Mouse (Mus musculus): ENCODE measurements around the gene Nkd1.

Nkd1 gene

GRCm38 (mm10) chr8:88572941-88573645 lies 51.9 kb downstream of the Nkd1 start:
- DNase-seq (ENCODE audit: extremely low spot score): no peak

- DNase-seq (ENCODE audit: extremely low spot score): no peak
Observed at GRCm38 (mm10) chr8:88574975-88575374, 53.8 kb downstream of the Nkd1 start.

DNA sequence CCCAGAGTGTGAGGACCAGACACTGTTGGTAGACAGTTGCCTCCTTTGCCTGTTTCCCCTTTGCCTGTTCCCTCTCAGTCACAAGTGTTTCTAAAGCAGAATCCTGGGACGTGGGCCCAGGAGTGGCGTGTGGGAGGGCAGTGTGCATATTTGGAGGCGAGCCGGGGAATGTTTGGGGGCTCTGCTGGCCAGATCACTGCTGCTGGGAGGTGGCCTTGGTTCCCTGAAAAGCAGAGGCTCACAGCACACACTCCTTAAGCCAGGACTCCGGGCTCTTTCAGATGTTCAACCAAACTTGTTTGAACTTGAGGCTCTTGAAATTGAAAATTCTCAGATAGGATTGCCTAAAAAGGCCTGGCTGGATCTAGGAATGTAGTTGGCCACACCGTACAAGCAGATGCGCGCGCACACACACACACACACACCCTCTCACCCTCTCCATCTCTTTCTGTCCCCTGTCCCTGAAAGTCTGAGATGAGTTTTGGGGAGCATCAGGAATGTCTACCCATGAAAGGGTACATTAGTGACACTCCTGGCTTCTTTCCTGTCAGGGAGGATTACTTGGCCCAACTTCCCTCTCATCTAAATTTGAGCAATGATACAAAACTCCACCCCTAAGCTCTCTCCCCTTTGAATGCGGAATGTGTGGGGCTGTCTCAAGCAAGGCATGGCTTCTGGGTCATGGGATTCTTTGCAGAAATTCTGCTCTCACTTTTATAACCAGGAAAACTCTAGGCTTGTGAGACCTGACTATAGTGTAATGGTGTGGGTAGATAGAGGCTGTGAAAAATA lies 55.4 kb downstream of the Nkd1 start:
- DNase-seq (ENCODE audit: extremely low spot score): no peak

- no peak for DNase-seq (ENCODE audit: extremely low spot score)
Observed at GRCm38 (mm10) chr8:88577666-88578065, 56.5 kb downstream of the Nkd1 start.

DNA sequence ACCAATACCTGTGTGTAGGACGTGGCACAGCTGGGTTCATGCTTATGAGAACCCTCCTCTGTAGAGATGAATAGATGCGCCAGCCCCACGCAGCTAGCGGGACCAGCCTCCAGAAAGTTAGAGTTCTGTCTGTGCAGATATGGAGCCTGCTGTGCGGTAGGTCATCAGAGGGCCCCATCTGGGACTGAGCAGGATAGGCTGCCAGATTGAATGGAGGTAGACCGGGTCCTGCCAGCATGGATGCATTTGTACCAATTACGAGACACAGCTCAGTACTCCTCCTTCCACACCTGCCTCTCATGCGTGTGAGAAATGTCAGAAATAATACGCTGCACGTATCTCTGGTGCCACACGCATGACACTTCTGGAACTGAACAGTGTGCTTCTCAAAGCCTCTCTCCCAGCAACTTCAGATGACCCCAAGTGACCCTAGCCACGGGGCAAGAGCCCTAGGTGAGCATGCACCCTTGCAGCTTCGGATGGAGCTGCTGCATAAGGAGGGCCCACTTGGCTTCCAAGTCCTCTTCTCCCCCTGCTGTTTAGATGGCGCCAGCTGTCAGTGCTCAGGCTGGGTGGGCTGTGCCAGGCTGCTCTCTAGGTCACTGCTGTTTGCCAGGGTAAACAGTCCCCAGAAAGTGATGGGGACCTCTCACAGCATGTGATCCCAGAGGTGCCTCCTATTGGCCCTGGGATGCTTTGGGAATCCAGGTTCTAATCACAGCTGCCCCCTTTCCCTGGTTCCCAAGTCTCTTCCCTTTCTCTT lies 57.4 kb downstream of the Nkd1 start:
- no peak for DNase-seq (ENCODE audit: extremely low spot score)

DNA sequence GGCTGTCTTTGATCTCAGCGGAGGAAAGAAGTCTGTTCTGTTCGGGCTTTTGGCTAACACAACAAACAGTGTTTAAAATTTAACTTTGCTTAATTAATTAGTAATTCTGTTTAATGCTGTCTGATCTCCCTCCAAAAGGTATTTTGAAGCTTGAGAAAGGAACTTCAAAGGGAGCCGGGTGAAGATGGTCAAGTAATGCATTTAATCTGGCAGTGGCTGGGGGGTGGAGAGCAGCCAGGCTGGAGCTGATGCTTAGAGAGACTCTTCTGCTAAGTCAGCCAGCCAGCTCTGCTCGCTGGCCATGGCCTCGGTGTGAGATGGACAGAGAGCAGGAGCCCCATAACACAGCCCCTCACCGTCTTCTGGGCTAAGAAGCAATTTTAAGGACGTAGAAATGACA lies 58.1 kb downstream of the Nkd1 start:
- no peak for DNase-seq (ENCODE audit: extremely low spot score)

GRCm38 (mm10) chr8:88579668-88580330 lies 58.6 kb downstream of the Nkd1 start:
- no peak for DNase-seq (ENCODE audit: extremely low spot score)

- DNase-seq (ENCODE audit: extremely low spot score): no peak
Observed at GRCm38 (mm10) chr8:88580785-88581184, 59.6 kb downstream of the Nkd1 start.

- no peak for DNase-seq (ENCODE audit: extremely low spot score)
Observed at GRCm38 (mm10) chr8:88583863-88584262, 62.7 kb downstream of the Nkd1 start.

DNA sequence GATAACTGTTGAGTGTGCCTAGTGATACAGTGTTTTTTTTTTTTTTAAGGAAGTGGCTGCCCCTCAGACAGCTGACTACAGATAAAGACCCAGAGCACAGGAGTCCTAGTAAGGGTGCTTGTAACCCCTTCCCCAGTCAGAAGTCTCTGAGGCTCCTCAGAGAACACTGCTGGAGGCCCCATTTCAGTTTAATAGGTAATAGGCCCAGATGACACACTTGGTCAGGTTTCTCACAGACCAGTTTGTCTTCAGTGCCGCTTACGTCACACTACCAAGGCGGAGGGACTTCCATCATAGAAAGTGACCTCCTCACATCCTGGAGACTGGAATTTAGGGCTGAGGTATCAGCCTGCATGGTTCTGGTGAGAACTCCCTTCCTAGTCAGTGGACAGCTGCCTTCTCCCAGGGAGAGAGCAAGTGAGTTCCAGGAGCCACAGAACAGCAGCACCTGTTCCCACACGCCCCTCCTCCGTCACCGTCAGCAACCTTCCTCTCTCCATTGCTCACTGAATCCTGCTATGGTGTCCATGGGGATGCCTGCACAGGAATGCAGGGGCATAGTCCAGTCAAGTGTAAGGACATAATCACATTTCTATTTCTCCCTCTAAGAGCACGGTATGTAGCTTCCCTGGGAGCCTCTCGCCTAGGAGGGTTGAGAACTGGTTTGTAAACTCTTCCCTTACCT lies 67.2 kb downstream of the Nkd1 start:
- no peak for DNase-seq (ENCODE audit: extremely low spot score)

DNA sequence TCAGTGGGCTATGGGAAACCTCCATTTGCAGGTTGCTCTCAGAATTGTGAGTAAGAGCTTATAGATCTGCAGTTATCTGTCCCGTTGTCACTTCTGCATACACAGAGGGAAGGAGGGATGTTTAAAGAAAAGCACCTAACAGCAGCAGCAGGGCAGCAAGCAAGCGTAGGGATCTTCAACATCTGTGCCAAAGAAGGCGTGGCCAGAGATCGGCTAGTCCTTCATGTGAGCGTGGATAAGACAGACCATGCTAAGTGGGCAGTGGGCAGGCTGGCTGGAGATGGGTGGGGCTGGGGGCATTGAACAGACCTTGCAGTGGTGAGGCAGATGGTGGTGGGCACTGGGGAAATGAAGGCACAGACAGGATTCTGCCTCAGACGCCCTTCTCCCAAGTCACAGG lies 69.1 kb downstream of the Nkd1 start:
- no peak for DNase-seq (ENCODE audit: extremely low spot score)

DNA sequence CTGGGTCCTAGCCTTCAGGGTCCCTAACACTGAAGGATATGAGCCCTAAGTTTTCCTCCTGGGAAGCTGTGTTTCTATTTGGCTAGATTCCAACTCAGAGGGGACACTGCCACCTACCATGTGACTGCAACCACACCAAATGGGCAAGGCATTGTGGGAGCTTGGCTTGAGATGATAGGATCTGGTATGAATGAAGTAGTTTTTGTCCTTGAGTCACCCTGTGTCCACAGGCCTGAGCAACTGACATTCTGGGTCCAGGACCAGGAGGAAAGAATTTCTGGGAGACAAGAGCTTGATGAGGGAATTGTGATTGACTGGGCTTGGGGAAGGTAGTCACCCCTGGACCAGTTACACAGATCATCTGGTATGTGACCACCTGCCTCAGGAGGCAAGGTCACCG lies 72.8 kb downstream of the Nkd1 start:
- DNase-seq (ENCODE audit: extremely low spot score): no peak

- DNase-seq (ENCODE audit: extremely low spot score): no peak
Observed at GRCm38 (mm10) chr8:88596042-88596441, 74.9 kb downstream of the Nkd1 start.

DNA sequence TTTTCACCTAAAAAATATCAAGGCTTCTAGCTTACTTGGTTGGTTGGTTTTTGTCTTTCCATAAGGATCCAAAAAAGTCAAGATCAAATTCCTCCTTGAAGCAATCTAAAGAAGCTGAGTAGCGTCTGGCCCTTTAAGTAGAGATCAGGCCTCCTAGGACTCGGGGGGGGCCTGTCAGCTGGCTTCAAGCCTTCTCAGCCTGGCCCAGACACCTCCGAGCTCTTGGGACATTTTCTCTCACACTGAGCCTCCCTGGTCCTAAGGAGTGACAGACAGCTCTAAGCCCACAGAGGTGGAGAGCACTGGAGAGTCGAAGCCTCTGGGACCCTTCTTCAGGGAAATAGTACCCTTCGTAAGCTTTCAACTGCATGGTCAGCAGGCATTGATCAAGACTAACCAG lies 77.4 kb downstream of the Nkd1 start:
- no peak for DNase-seq (ENCODE audit: extremely low spot score)

DNA sequence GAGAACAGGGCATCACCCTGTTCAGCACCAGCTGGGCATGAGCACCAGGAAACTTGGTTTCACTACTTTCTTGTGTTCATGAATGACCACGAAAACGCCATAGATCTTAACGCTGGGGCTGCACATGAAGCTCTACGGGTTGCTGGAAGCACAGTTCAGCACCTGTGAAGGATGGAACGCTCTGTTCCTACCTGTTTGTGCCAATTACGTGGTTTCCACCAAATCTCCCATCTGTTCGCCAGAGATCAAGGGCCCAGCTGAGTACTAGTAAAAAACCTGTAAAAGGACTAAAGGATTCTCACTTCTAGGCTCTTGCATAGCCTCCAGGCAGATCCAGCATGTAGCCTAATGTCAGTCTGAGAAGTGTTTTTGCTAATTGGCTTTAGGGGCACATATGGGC lies 78.3 kb downstream of the Nkd1 start:
- DNase-seq (ENCODE audit: extremely low spot score): no peak

- DNase-seq (ENCODE audit: extremely low spot score): no peak
Observed at GRCm38 (mm10) chr8:88603446-88603989, 82.4 kb downstream of the Nkd1 start.

DNA sequence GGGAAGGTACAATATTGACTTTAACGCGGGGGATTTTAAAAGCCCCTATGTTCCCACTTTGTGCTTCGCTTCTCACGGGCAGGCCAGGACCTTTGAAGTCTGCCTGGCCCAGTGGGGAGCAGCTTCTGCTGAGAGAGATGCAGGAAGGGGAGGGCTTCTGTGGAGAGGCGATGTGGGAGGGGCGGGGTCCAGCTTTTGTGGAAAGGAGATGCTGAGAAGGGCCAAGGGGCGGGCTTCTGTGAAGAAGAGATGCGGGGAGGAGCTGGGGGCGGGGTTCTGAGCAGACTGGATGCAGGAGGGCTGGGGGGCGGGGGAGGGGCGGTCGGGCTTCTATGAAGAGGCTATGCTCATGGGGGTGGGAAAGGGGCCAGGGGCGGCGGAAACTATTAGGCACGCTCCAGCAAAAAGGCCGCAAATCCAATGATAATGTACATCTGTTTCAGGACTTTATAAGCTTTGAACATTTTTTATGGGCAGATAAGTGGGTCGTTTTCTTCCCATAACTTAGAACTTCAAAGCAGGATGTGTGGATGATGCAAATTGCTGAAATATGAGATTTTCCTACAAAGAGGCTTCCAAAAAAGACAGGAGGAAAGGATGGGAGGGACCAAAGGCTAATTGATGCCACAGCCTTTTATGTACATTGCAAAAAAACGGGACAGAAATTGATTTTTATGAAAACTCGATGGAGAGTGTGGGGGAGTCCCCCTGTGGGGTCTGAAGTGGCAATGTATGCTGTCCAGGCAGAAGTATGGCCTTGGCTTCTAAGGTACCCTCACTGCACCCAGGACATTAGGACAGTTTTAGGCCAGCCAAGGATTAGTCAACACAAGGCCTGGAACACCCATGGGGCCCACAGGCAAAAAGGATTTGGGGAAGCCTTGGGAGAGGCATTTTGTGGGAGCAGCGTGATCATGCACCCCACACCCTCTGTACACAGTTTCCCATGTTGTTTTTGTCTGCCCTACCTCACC lies 83.2 kb downstream of the Nkd1 start:
- DNase-seq (ENCODE audit: extremely low spot score): peak; percentile 96

GRCm38 (mm10) chr8:88605361-88606040 lies 84.3 kb downstream of the Nkd1 start:
- DNase-seq (ENCODE audit: extremely low spot score): no peak

GRCm38 (mm10) chr8:88609036-88609435 lies 87.9 kb downstream of the Nkd1 start:
- DNase-seq (ENCODE audit: extremely low spot score): no peak

Data from embryo, embryonic 9.5 days (tissue).